9 mouse cellular contexts compared by ENCODE assay signal in genomic region chr1:106204350-106204749, GRCm38 (mm10). TPM values are rescaled to one million over a fixed set of nuclear protein-coding genes. Genes with fewer than 3 reads are reported as not detected.
DNase-seq lines count a peak whose midpoint lies in the region; ATAC-seq and TF ChIP-seq lines count a peak whose summit lies in the region.
"Had no signal": no experiment of that assay in that cellular context is flagged by ENCODE, and none has a peak within 500 bp of the region (broad histone marks: within the 10 kb centered on the region; RNA-seq: fewer than 3 reads in every experiment).

No protein-coding gene starts in this region.

- no peaks in the 10 kb centered on the region for H3K9me3 ChIP-seq in kidney, embryonic 16.5 days (ENCODE audit: low read length)
- H3K9me3 ChIP-seq in lung, postnatal 0 days (ENCODE audit: low read length) = no peaks in the 10 kb centered on the region
- H3K9me3 ChIP-seq: forebrain, embryonic 12.5 days; G1E had no signal

- H3K4me1 ChIP-seq in kidney, embryonic 16.5 days (ENCODE audit: insufficient read depth, low read length) = peaks cover 25% of the 10 kb centered on the region; the same call in 1 of the 2 replicates
- peaks cover 2% of the 10 kb centered on the region; the same call in 1 of the 2 replicates for H3K4me1 ChIP-seq in lung, postnatal 0 days (ENCODE audit: insufficient read depth, low read depth, low read length)

- H3K36me3 ChIP-seq in kidney, embryonic 16.5 days (ENCODE audit: insufficient read depth, low read length) = no peaks in the 10 kb centered on the region
- H3K36me3 ChIP-seq in lung, postnatal 0 days (ENCODE audit: insufficient read depth, low read length) = no peaks in the 10 kb centered on the region
- H3K36me3 ChIP-seq: forebrain, embryonic 12.5 days had no signal

- H3K27me3 ChIP-seq in kidney, embryonic 16.5 days (ENCODE audit: insufficient read depth, low read length) = no peaks in the 10 kb centered on the region
- no peaks in the 10 kb centered on the region for H3K27me3 ChIP-seq in lung, postnatal 0 days (replicated peaks; ENCODE audit: insufficient read depth, low read length)
- H3K27me3 ChIP-seq: forebrain, embryonic 12.5 days had no signal

- ATAC-seq in kidney, embryonic 16.5 days (ENCODE audit: low FRiP score, low TSS enrichment) = peak; percentile 88
- peak; percentile 85 for ATAC-seq in lung, postnatal 0 days

- no peak overlapping the region for H3K9ac ChIP-seq in kidney, embryonic 16.5 days (replicated peaks; ENCODE audit: low read length)
- no peak overlapping the region for H3K9ac ChIP-seq in lung, postnatal 0 days (replicated peaks; ENCODE audit: low read depth)
- H3K9ac ChIP-seq: forebrain, embryonic 12.5 days had no signal

- 35% methylated on average over 3 of the region's 3 CpGs for WGBS in kidney, embryonic 16.5 days
- WGBS in lung, postnatal 0 days = 33% methylated on average over 3 of the region's 3 CpGs

- intact Hi-C loops in left cerebral cortex, postnatal 36 days (cut with DNase I) = no loop called here

- no peak for DNase-seq in kidney, adult 18-20 months
- DNase-seq in ZHBTc4 (ENCODE audit: low read depth, low spot score) = peak; percentile 46
- peak; percentile 58 to 63 for DNase-seq in heart, adult 9 months (ENCODE audit: low spot score in 2 of 2)
- peak; percentile 75 for DNase-seq in lung, postnatal 0 days (ENCODE audit: low spot score)
- DNase-seq in left cerebral cortex, postnatal 36 days (ENCODE audit: low spot score in 2 of 2) = no peak
- DNase-seq in thymus, postnatal 0 days (ENCODE audit: low spot score) = no peak

- H3K4me3 ChIP-seq in kidney, embryonic 16.5 days (ENCODE audit: low read length) = no peak overlapping the region
- no peak overlapping the region for H3K4me3 ChIP-seq in lung, postnatal 0 days (ENCODE audit: low read depth, low read length)
- H3K4me3 ChIP-seq: forebrain, embryonic 12.5 days had no signal

- H3K27ac ChIP-seq in kidney, embryonic 16.5 days (ENCODE audit: low read length) = no peak overlapping the region
- no peak overlapping the region for H3K27ac ChIP-seq in lung, postnatal 0 days (ENCODE audit: low read length)
- H3K27ac ChIP-seq: forebrain, embryonic 12.5 days had no signal

- TF ChIP-seq CTCF in lung, postnatal 0 days (IDR thresholded peaks at IDR 0.05) = no peak

- H3K4me2 ChIP-seq in kidney, embryonic 16.5 days (replicated peaks; ENCODE audit: low read depth, low read length) = no peak overlapping the region
- 0 out of 2 replicates have a peak overlapping the region, but pooled peaks have one; percentile 2 for H3K4me2 ChIP-seq in lung, postnatal 0 days (replicated peaks; ENCODE audit: low read depth, low read length)
- H3K4me2 ChIP-seq: forebrain, embryonic 12.5 days had no signal

- peak; percentile 44 for TF ChIP-seq EP300 in lung, postnatal 0 days (IDR thresholded peaks at IDR 0.05)

RNA-seq across cellular contexts. Expression of gene Phlpp1, which starts 32.8 kb away (rescaled TPM):
- 3.0 and 3.4 TPM in 2 replicates for polyA plus RNA-seq in kidney, embryonic 16.5 days (2015; fragmentation: Nextera tagmentation; extraction: Ambion mirVana)
- polyA plus RNA-seq in lung, postnatal 0 days (2015; fragmentation: Nextera tagmentation; extraction: Ambion mirVana) = 4.3 and 5.0 TPM in 2 replicates
- 10 to 100 TPM; 64.2 to 65.0 TPM for total RNA-seq in left cerebral cortex, postnatal 36 days (2021)
- 1.2 and 1.4 TPM in 2 replicates for polyA plus RNA-seq in thymus, postnatal 0 days (2015; fragmentation: Nextera tagmentation; extraction: Ambion mirVana)

Comparison
In these comparisons a context has a peak if more than half of its experiments do, and no peak if none do; other contexts are left out.
1. DNase-seq: peak in ZHBTc4 (single experiment), heart, adult 9 months (2 of 2) and lung, postnatal 0 days (single experiment); none in kidney, adult 18-20 months (single experiment), left cerebral cortex, postnatal 36 days (0 of 2) and thymus, postnatal 0 days (single experiment).